Mouse (Mus musculus) WW6 (cell line): ENCODE measurements around the gene 3100002H09Rik.
A peak's percentile ranks its signal among the peaks of the same experiment; 100 is the strongest.

Experiments
- DNase-seq: peaks from one replicate; pipeline ENCODE4 v3.0.0-alpha.2; 2013; ENCODE audit warnings: low read depth, low spot score

3100002H09Rik gene

GRCm38 (mm10) chr4:124610703-124611102 is at the start of gene 3100002H09Rik:
TSS of gene 3100002H09Rik (minus strand) at chr4:124610803.
- no peak for DNase-seq

GRCm38 (mm10) chr4:124659251-124660217 is 48.9 kb upstream of the 3100002H09Rik start:
- no peak for DNase-seq

GRCm38 (mm10) chr4:124658412-124658851 is 47.8 kb upstream of the 3100002H09Rik start:
- DNase-seq, result no peak

DNA sequence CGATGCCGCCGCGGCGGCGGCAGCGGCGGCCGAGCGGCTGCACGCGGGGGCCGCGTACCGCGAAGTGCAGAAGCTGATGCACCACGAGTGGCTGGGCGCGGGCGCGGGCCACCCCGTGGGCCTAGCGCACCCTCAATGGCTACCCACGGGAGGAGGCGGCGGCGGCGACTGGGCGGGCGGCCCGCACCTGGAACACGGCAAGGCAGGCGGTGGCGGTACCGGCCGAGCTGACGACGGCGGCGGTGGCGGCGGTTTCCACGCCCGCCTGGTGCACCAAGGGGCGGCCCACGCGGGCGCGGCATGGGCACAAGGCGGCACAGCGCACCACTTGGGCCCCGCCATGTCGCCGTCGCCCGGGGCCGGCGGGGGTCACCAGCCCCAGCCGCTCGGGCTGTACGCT is 47.2 kb upstream of the 3100002H09Rik start:
- no peak for DNase-seq

- DNase-seq, result peak; percentile 60
Observed at GRCm38 (mm10) chr4:124656854-124657650, 46.4 kb upstream of the 3100002H09Rik start.

- DNase-seq, result no peak
Observed at GRCm38 (mm10) chr4:124656518-124656853, 45.9 kb upstream of the 3100002H09Rik start, which contains the start of gene Pou3f1. TSS of gene Pou3f1 (plus strand) at chr4:124656807.

DNA sequence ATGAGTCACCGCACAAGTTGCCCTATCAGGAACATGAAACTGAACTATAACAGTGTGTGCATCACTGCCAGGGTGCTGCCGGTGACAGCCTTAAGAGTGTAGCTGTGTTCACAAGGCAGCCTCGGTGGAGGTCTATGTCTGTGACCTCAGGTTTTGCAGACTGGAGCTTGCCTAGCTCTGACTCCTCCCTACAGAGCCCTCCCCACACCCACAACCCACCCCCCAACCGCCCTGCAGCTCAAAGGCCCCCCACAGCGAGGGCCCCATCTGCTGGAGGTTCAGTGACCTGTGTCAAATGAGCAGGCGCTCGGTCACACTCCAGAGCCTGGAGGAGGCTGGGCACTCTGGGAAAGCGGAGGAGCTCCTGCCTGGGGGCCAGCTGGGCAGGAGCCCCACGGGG is 42.3 kb upstream of the 3100002H09Rik start:
- no peak for DNase-seq

GRCm38 (mm10) chr4:124647909-124648308 is 37.3 kb upstream of the 3100002H09Rik start:
- no peak for DNase-seq

DNA sequence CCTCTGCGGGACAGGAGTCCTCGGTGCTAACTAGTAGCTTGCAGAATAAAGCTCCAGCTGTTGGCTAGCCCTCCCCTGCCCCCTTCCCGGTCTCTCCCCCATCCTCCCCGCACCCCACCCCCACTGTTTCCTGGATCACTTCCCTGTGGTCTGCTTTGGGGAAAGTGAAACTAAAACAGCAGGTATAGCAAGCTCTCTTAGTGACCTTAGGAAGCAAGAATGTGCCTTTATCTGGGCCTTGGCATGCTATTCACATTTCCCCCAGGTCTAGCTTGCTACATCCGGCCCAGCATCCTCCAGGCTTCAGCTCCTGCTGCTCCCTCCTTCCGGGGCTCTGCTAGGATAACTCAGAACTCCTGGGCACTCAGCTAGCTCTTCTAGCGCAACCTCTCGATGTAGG is 36.0 kb upstream of the 3100002H09Rik start:
- DNase-seq, result no peak

- DNase-seq, result no peak
Observed at GRCm38 (mm10) chr4:124644974-124645433, 34.4 kb upstream of the 3100002H09Rik start.

DNA sequence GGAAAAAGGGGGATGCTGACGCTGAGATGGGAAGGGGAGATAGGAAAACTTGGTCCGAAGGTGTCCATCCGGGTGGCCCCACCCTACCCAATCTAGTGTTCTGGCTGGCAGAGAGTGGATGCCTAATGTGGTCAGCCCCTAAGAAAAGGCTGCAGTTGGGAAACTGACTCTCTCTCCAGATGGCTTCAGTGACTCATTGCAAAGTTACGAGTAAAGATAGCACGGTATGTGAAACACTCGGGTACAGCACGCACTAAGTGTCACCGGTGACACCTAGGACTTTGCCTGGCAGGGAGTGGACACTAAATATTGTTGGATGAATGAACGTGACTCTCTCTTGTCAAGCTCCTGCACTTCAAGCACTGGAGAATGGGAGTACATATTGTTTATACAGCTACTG is 33.3 kb upstream of the 3100002H09Rik start:
- DNase-seq, result no peak

DNA sequence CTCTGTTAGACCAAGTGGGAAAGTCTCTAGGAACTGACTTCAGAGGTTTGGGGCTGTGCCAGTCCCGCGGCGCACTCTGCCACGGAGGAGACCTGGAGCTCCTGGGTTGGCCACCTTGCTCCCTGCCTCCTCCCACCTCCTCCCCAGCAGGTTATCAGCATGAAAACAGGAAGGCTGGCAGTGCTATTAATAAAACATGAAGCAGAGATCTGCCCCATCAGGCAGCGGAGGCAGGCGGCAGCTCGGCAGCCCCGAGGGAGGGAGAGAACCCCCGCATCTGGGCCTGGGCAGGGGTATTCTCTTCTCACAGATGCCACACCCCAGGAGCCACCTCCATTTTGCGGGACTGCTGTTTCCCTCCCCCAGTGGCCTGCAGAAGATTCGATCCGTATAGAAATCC is 29.1 kb upstream of the 3100002H09Rik start:
- DNase-seq, result no peak

- DNase-seq, result no peak
Observed at GRCm38 (mm10) chr4:124633281-124633680, 22.7 kb upstream of the 3100002H09Rik start.

GRCm38 (mm10) chr4:124632856-124633255 is 22.3 kb upstream of the 3100002H09Rik start:
- no peak for DNase-seq

- DNase-seq, result no peak
Observed at GRCm38 (mm10) chr4:124631456-124631855, 20.9 kb upstream of the 3100002H09Rik start.

GRCm38 (mm10) chr4:124626836-124627235 is 16.2 kb upstream of the 3100002H09Rik start:
- DNase-seq, result no peak

DNA sequence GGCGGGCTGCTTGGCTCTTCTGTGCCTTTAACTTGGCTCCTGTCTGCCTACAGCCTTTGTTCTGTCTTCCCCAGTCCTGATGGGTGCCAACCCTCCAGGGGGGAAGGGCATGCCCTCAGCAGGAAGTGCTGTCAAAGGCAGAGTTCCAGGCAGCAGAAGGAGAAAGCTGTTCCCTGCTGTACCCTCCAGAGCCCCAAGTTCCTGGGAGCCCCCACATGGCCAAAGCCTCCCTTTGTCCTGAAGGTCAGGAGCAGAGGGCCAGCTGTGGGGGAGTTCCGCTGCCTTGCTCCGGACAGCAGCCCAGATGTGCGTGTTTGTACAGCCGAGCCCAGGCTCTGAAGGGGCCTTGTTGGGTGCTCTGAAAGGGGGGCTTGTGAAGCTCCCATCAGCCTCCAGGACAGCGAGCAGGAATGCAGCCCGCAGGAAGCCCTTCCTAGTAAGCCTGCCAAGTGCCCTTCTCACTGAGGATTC is 13.5 kb upstream of the 3100002H09Rik start:
- no peak for DNase-seq

DNA sequence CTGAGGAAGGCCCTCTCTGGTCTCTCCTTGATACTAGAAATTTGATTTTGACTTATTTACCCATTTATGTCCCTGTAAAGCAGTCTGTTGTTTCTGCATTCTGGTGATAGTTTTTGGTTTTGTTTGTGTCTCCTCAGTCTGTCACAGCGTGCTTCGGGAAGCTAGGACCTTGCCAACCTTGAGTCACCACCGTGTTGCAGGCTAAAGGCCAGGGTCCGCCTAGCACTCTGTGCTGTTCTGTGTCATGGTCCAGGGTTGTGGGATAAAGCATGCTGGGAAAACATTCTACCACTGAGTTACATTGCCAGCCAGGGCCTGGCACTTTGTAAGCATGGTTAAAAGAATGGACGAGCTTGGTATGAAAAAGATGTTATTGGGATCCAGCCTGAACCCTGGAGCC is 12.0 kb upstream of the 3100002H09Rik start:
- no peak for DNase-seq

GRCm38 (mm10) chr4:124621406-124621805 is 10.8 kb upstream of the 3100002H09Rik start:
- DNase-seq, result no peak

DNA sequence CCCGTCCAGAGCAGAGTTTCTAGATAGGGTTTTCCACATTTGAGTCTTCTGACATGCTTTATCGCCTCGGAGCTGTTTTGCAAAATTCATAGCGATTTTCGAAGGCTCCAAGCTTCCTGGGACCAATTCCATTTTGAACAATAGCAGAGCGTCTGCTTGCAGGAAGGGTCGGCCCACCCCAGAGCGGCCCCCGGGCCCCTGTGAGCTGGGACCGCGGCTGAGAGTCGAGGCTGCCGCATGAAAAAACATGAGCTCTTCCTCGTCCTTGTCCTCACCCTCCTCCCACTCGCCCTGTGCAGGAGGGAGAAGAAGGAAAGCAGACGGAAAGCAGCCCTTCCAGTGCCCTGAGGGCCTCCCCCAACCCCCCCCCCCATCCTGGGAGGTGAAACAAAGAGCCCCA is 8.0 kb upstream of the 3100002H09Rik start:
- DNase-seq, result no peak

DNA sequence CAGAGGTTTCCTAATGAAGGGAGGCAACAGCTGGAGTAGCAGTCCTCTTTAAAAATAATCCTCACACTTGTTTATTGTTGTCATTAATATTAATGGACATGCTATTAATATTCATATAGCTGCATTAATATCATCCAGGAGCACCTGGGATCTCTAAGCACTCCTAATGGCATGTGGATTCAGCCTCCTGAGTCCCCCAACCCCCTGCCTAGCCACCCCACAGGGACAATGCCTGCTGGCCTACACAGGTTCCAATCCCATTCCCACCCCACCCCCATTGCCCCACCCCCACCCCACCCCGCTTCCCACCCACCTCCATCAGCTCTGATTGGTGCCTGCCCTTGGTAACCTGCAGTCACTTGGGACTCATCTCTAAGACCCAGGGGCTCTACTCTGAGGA is 6.0 kb upstream of the 3100002H09Rik start:
- no peak for DNase-seq

DNA sequence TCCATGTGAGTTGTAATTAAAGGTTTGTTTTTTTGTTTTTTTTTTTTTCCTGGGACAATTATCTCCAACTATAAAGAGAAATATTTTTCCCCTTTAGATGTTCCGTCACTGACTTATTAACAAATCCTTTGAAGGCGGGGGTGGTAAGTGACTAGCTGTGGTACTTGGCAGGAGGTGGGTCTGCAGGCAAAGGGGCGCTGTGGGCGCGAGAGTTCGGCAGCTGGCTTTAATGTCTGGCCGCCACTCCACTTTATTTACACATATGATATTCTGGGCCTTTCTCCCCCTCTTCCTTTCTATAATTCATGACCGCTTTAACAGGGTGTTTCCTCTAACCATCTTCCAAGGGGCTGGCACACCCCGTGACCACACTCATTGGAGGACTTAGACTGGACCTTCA is 5.4 kb upstream of the 3100002H09Rik start:
- DNase-seq, result no peak
